Comparison of ENCODE assay signal across 17 mouse cellular contexts in the genomic region with DNA sequence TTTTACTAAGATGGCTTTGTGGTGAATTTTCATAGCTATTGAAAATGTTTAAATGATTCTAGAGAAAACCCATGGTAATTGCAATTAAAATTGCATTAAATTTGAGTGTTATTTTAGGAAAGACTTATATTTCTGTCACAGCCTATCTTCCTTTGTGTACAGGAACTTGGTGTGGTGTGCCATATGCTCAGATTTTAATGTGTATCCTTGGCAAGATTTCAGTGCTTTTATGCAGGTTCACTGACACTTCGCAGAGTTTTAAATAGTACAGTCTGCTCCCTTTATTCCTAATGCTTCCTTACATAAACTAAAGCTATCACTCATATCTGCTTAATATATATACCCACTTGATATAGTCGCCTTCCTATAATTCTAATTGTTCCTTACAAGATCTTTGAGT.
"Had no signal": no experiment of that assay in that cellular context is flagged by ENCODE, and none has a peak within 500 bp of the region (broad histone marks: within the 10 kb centered on the region; RNA-seq: fewer than 3 reads in every experiment).

No protein-coding gene starts in this region.

- H3K27ac ChIP-seq: midbrain, embryonic 10.5 days; midbrain, embryonic 12.5 days; neural tube, embryonic 13.5 days; neural tube, embryonic 15.5 days; stomach, embryonic 15.5 days; stomach, postnatal 0 days had no signal

- H3K4me1 ChIP-seq: midbrain, embryonic 10.5 days; midbrain, embryonic 12.5 days; neural tube, embryonic 13.5 days; neural tube, embryonic 15.5 days; stomach, embryonic 15.5 days had no signal

- H3K4me3 ChIP-seq: midbrain, embryonic 10.5 days; midbrain, embryonic 12.5 days; myocyte; neural tube, embryonic 13.5 days; neural tube, embryonic 15.5 days; stomach, embryonic 15.5 days had no signal

- H3K27me3 ChIP-seq: midbrain, embryonic 12.5 days; neural tube, embryonic 13.5 days; neural tube, embryonic 15.5 days; stomach, embryonic 15.5 days had no signal

- DNase-seq: lung, adult 18-20 months; lung, embryonic 14.5 days; lung, postnatal 10 days; lung, postnatal 4 days; midbrain, embryonic 14.5 days; right cerebral cortex, postnatal 14 days; thymus, adult 18-20 months; thymus, postnatal 14 days; thymus, postnatal 36 days had no signal

- H3K36me3 ChIP-seq: midbrain, embryonic 10.5 days; midbrain, embryonic 12.5 days; neural tube, embryonic 13.5 days; neural tube, embryonic 15.5 days; stomach, embryonic 15.5 days had no signal

- H3K9ac ChIP-seq: lung, embryonic 14.5 days; midbrain, embryonic 12.5 days; neural tube, embryonic 13.5 days; neural tube, embryonic 15.5 days; stomach, embryonic 15.5 days had no signal

- H3K9me3 ChIP-seq: midbrain, embryonic 10.5 days; midbrain, embryonic 12.5 days; neural tube, embryonic 13.5 days; neural tube, embryonic 15.5 days; stomach, embryonic 15.5 days had no signal

- H3K4me2 ChIP-seq: lung, embryonic 14.5 days; midbrain, embryonic 12.5 days; neural tube, embryonic 13.5 days; neural tube, embryonic 15.5 days; stomach, embryonic 15.5 days had no signal

- ATAC-seq: midbrain, embryonic 16.5 days had no signal
